Mouse (Mus musculus): ENCODE results near the gene Rad54l2. TPM values are rescaled to one million over a fixed set of nuclear protein-coding genes. Genes with fewer than 3 reads are reported as not detected.

Gene Rad54l2
- polyA plus RNA-seq, 1 experiment = 8.0 TPM

DNA sequence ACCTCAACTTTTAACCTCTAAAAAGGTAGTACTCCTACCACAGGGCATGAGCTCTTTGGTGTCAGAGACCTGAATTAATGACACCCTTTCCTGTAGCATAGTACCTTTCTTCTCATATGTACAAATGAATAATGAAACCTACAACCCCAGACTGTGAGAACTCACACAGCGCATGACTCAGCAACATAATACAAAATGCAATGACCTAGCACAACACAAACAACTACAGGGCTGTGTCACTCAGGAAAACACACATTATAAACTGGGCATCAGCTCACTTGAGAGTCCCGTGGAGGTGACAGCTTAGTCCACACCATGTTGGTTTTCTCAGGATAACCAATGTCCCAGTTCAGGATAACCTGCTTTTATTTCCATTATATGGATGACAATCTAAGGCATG lies 17.2 kb downstream of the Rad54l2 start:
- H3K79me3 ChIP-seq (ENCODE audit: low read depth) = peaks cover 62% of the 10 kb centered on the region
- H3K79me2 ChIP-seq (ENCODE audit: control insufficient read depth, insufficient read depth) = peaks cover 81% of the 10 kb centered on the region
- TF ChIP-seq MYOG (IDR thresholded peaks at IDR 0.05; ENCODE audit: control insufficient read depth, extremely low read depth, insufficient read length) = no peak
- no peak for TF ChIP-seq CEBPB (IDR thresholded peaks at IDR 0.05; ENCODE audit: low read depth)
- TF ChIP-seq FOSL1 (IDR thresholded peaks at IDR 0.05; ENCODE audit: insufficient read depth, low read length, poor library complexity, severe bottlenecking) = no peak
- TF ChIP-seq CTCF (IDR thresholded peaks at IDR 0.05; ENCODE audit: control insufficient read depth, insufficient read depth, insufficient read length) = no peak
- TF ChIP-seq USF1 (IDR thresholded peaks at IDR 0.05; ENCODE audit: low read depth) = no peak
- TF ChIP-seq MYOD1 (IDR thresholded peaks at IDR 0.05; ENCODE audit: control insufficient read depth, insufficient read length, low read depth) = no peak
- no peak for TF ChIP-seq MAX (IDR thresholded peaks at IDR 0.05)
- H3K27me3 ChIP-seq (ENCODE audit: control insufficient read depth, insufficient read depth, insufficient read length) = no peaks in the 10 kb centered on the region
- no peaks in the 10 kb centered on the region for H3K36me3 ChIP-seq (ENCODE audit: control insufficient read depth, insufficient read depth)
- no peak overlapping the region for H3K4me3 ChIP-seq (ENCODE audit: insufficient read depth, poor library complexity, severe bottlenecking)
- H3ac ChIP-seq (ENCODE audit: control insufficient read depth, insufficient read length, low read depth) = no peak overlapping the region

GRCm38 (mm10) chr9:106770216-106770615 lies 18.8 kb downstream of the Rad54l2 start:
- Histone ChIP-seq H3K79me3 (ENCODE audit: low read depth) (peaks cover 64% of the 10 kb centered on the region), H3K79me2 (ENCODE audit: control insufficient read depth, insufficient read depth) (peaks cover 86% of the 10 kb centered on the region), H3ac (ENCODE audit: control insufficient read depth, insufficient read length, low read depth) (no peak overlapping the region), H3K4me3 (ENCODE audit: insufficient read depth, poor library complexity, severe bottlenecking) (no peak overlapping the region), H3K27me3 (ENCODE audit: control insufficient read depth, insufficient read depth, insufficient read length) (no peaks in the 10 kb centered on the region), H3K36me3 (ENCODE audit: control insufficient read depth, insufficient read depth) (no peaks in the 10 kb centered on the region)
- TF ChIP-seq FOSL1 (IDR thresholded peaks at IDR 0.05; ENCODE audit: insufficient read depth, low read length, poor library complexity, severe bottlenecking) (no peak), MYOG (IDR thresholded peaks at IDR 0.05; ENCODE audit: control insufficient read depth, extremely low read depth, insufficient read length) (no peak), MYOD1 (IDR thresholded peaks at IDR 0.05; ENCODE audit: control insufficient read depth, insufficient read length, low read depth) (no peak), MAX (IDR thresholded peaks at IDR 0.05) (no peak), CTCF (IDR thresholded peaks at IDR 0.05; ENCODE audit: control insufficient read depth, insufficient read depth, insufficient read length) (no peak), USF1 (IDR thresholded peaks at IDR 0.05; ENCODE audit: low read depth) (no peak)

GRCm38 (mm10) chr9:106769781-106770180 lies 19.2 kb downstream of the Rad54l2 start:
- Histone ChIP-seq H3K4me3 (ENCODE audit: insufficient read depth, poor library complexity, severe bottlenecking) (no peak overlapping the region), H3K27me3 (ENCODE audit: control insufficient read depth, insufficient read depth, insufficient read length) (no peaks in the 10 kb centered on the region), H3K79me2 (ENCODE audit: control insufficient read depth, insufficient read depth) (peaks cover 86% of the 10 kb centered on the region), H3K36me3 (ENCODE audit: control insufficient read depth, insufficient read depth) (no peaks in the 10 kb centered on the region), H3K79me3 (ENCODE audit: low read depth) (peaks cover 64% of the 10 kb centered on the region), H3ac (ENCODE audit: control insufficient read depth, insufficient read length, low read depth) (no peak overlapping the region)
- no peak for TF ChIP-seq MAX (IDR thresholded peaks at IDR 0.05)
- TF ChIP-seq MYOG (IDR thresholded peaks at IDR 0.05; ENCODE audit: control insufficient read depth, extremely low read depth, insufficient read length) = no peak
- TF ChIP-seq USF1 (IDR thresholded peaks at IDR 0.05; ENCODE audit: low read depth) = no peak
- TF ChIP-seq MYOD1 (IDR thresholded peaks at IDR 0.05; ENCODE audit: control insufficient read depth, insufficient read length, low read depth) = no peak
- TF ChIP-seq CEBPB (IDR thresholded peaks at IDR 0.05; ENCODE audit: low read depth) = no peak
- TF ChIP-seq CTCF (IDR thresholded peaks at IDR 0.05; ENCODE audit: control insufficient read depth, insufficient read depth, insufficient read length) = no peak
- TF ChIP-seq FOSL1 (IDR thresholded peaks at IDR 0.05; ENCODE audit: insufficient read depth, low read length, poor library complexity, severe bottlenecking) = no peak

GRCm38 (mm10) chr9:106756421-106756820 lies 32.6 kb downstream of the Rad54l2 start:
- no peak overlapping the region for H3K4me3 ChIP-seq (ENCODE audit: insufficient read depth, poor library complexity, severe bottlenecking)
- H3K27me3 ChIP-seq (ENCODE audit: control insufficient read depth, insufficient read depth, insufficient read length) = no peaks in the 10 kb centered on the region
- TF ChIP-seq MYOD1 (IDR thresholded peaks at IDR 0.05; ENCODE audit: control insufficient read depth, insufficient read length, low read depth) = no peak
- no peak for TF ChIP-seq USF1 (IDR thresholded peaks at IDR 0.05; ENCODE audit: low read depth)
- no peak for TF ChIP-seq FOSL1 (IDR thresholded peaks at IDR 0.05; ENCODE audit: insufficient read depth, low read length, poor library complexity, severe bottlenecking)
- no peak for TF ChIP-seq MAX (IDR thresholded peaks at IDR 0.05)
- TF ChIP-seq CTCF (IDR thresholded peaks at IDR 0.05; ENCODE audit: control insufficient read depth, insufficient read depth, insufficient read length) = no peak
- TF ChIP-seq MYOG (IDR thresholded peaks at IDR 0.05; ENCODE audit: control insufficient read depth, extremely low read depth, insufficient read length) = no peak
- no peak for TF ChIP-seq CEBPB (IDR thresholded peaks at IDR 0.05; ENCODE audit: low read depth)
- no peaks in the 10 kb centered on the region for H3K36me3 ChIP-seq (ENCODE audit: control insufficient read depth, insufficient read depth)
- peaks cover 10% of the 10 kb centered on the region for H3K79me3 ChIP-seq (ENCODE audit: low read depth)
- H3K79me2 ChIP-seq (ENCODE audit: control insufficient read depth, insufficient read depth) = peaks cover 36% of the 10 kb centered on the region
- H3ac ChIP-seq (ENCODE audit: control insufficient read depth, insufficient read length, low read depth) = no peak overlapping the region

- no peaks in the 10 kb centered on the region for H3K36me3 ChIP-seq (ENCODE audit: control insufficient read depth, insufficient read depth)
- no peak for TF ChIP-seq MAX (IDR thresholded peaks at IDR 0.05)
- TF ChIP-seq USF1 (IDR thresholded peaks at IDR 0.05; ENCODE audit: low read depth) = no peak
- no peak for TF ChIP-seq CTCF (IDR thresholded peaks at IDR 0.05; ENCODE audit: control insufficient read depth, insufficient read depth, insufficient read length)
- TF ChIP-seq FOSL1 (IDR thresholded peaks at IDR 0.05; ENCODE audit: insufficient read depth, low read length, poor library complexity, severe bottlenecking) = no peak
- TF ChIP-seq MYOG (IDR thresholded peaks at IDR 0.05; ENCODE audit: control insufficient read depth, extremely low read depth, insufficient read length) = no peak
- TF ChIP-seq MYOD1 (IDR thresholded peaks at IDR 0.05; ENCODE audit: control insufficient read depth, insufficient read length, low read depth) = no peak
- no peak for TF ChIP-seq CEBPB (IDR thresholded peaks at IDR 0.05; ENCODE audit: low read depth)
Observed at GRCm38 (mm10) chr9:106755776-106756175, 33.2 kb downstream of the Rad54l2 start.

GRCm38 (mm10) chr9:106754311-106754710 lies 34.7 kb downstream of the Rad54l2 start:
- TF ChIP-seq FOSL1 (IDR thresholded peaks at IDR 0.05; ENCODE audit: insufficient read depth, low read length, poor library complexity, severe bottlenecking) (no peak), USF1 (IDR thresholded peaks at IDR 0.05; ENCODE audit: low read depth) (no peak), MAX (IDR thresholded peaks at IDR 0.05) (no peak), MYOD1 (IDR thresholded peaks at IDR 0.05; ENCODE audit: control insufficient read depth, insufficient read length, low read depth) (no peak)
- Histone ChIP-seq H3K4me3 (ENCODE audit: insufficient read depth, poor library complexity, severe bottlenecking) (no peak overlapping the region), H3K79me2 (ENCODE audit: control insufficient read depth, insufficient read depth) (peaks cover 26% of the 10 kb centered on the region), H3K36me3 (ENCODE audit: control insufficient read depth, insufficient read depth) (no peaks in the 10 kb centered on the region), H3ac (ENCODE audit: control insufficient read depth, insufficient read length, low read depth) (no peak overlapping the region), H3K27me3 (ENCODE audit: control insufficient read depth, insufficient read depth, insufficient read length) (no peaks in the 10 kb centered on the region), H3K79me3 (ENCODE audit: low read depth) (peaks cover 10% of the 10 kb centered on the region)

More at GRCm38 (mm10) chr9:106755776-106756175, 33.2 kb downstream of the Rad54l2 start:
- H3K79me2 ChIP-seq (ENCODE audit: control insufficient read depth, insufficient read depth) = peaks cover 30% of the 10 kb centered on the region
- peaks cover 10% of the 10 kb centered on the region for H3K79me3 ChIP-seq (ENCODE audit: low read depth)
- H3K4me3 ChIP-seq (ENCODE audit: insufficient read depth, poor library complexity, severe bottlenecking) = no peak overlapping the region
- no peak overlapping the region for H3ac ChIP-seq (ENCODE audit: control insufficient read depth, insufficient read length, low read depth)
- H3K27me3 ChIP-seq (ENCODE audit: control insufficient read depth, insufficient read depth, insufficient read length) = no peaks in the 10 kb centered on the region
